Mouse (Mus musculus): ENCODE data around the gene Gm136.

DNA sequence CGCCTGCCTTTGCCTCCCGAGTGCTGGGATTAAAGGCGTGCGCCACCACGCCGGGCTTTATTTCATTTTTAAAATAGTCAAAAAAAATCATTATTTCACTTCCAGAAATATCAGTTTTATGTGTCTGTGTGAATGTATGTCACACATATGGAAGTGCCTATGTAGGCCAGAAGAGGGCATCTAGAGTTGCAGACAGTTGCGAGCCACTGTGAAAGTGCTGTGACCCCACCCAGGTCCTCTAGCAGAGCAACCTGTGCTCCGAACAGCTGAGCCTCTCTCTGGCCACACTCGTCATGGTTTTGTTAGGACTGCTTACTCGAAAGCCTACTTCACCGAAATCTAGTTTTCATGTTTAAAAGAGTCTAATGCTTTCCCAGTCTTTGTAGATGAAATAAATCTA, 53.8 kb downstream of the Gm136 start:
- no peak for TF ChIP-seq FLI1 (IDR thresholded peaks at IDR 0.05; ENCODE audit: low read length)
- no peak for TF ChIP-seq GATA1 (IDR thresholded peaks at IDR 0.05; ENCODE audit: borderline replicate concordance, low read length)

Measured in megakaryocyte, embryonic 14.5 days (primary cell).